Mouse (Mus musculus) embryonic fibroblast, embryonic 13.5 days (primary cell): ENCODE measurements at regions not wholly inside any gene's neighbourhood (a gene's known extent, or its start where the extent isn't known, plus 50 kb on each side); places are given as distances from the start of the nearest gene placed in this dataset.

ENCODE experiments used
- CTCF ChIP-seq: IDR thresholded peaks from 2 replicates; pipeline ENCODE4 v1.5.1; 2011; ENCODE audit warnings: mild to moderate bottlenecking, control low read depth, low read length, moderate library complexity, borderline replicate concordance; ENCODE audit not compliant: insufficient read depth
- POLR2A ChIP-seq: IDR thresholded peaks from 2 replicates; pipeline ENCODE4 v1.6.1; 2011; ENCODE audit warnings: low read depth, mild to moderate bottlenecking, control low read depth, low read length, moderate library complexity

- TF ChIP-seq CTCF = no peak
- 0 out of 2 replicates have a peak, but pooled peaks have one; percentile 19 for TF ChIP-seq POLR2A
Measured at GRCm38 (mm10) chr2:128312084-128312594, 186.3 kb downstream of the Bcl2l11 start.
